Mouse (Mus musculus): ENCODE results near the gene Atp6ap2.

- TF ChIP-seq POLR2AphosphoS2 (IDR thresholded peaks at IDR 0.05; ENCODE audit: insufficient read length, low read depth) (no peak), POLR2A (IDR thresholded peaks at IDR 0.05; ENCODE audit: insufficient read length, low read depth) (no peak), E2F4 (IDR thresholded peaks at IDR 0.05; ENCODE audit: insufficient read depth) (no peak), REST (IDR thresholded peaks at IDR 0.05; ENCODE audit: insufficient read depth, insufficient read length) (no peak), MAX (IDR thresholded peaks at IDR 0.05; ENCODE audit: low read depth) (no peak), SRF (IDR thresholded peaks at IDR 0.05; ENCODE audit: control insufficient read depth, insufficient read length, low read depth) (no peak), MYOD1 (IDR thresholded peaks at IDR 0.05; ENCODE audit: control insufficient read depth in 1 of 3, insufficient read length in 2 of 3, low read depth in 2 of 3) (no peak), CEBPB (IDR thresholded peaks at IDR 0.05; ENCODE audit: insufficient read depth, poor library complexity, severe bottlenecking) (no peak), TCF12 (IDR thresholded peaks at IDR 0.05; ENCODE audit: insufficient read depth, poor library complexity, severe bottlenecking) (no peak), MYOG (IDR thresholded peaks at IDR 0.05; ENCODE audit: control insufficient read depth in 1 of 3, insufficient read depth in 1 of 3, insufficient read length in 2 of 3, low read depth in 2 of 3) (no peak), USF1 (IDR thresholded peaks at IDR 0.05; ENCODE audit: low read depth) (no peak), TCF3 (IDR thresholded peaks at IDR 0.05; ENCODE audit: insufficient read length, low read depth) (no peak)
These were observed 57.4 kb downstream of the Atp6ap2 start for GRCm38 (mm10) chrX:12644976-12645375.

Measured in myocyte (in vitro differentiated cells).